Comparison of ENCODE assay signal across 8 mouse cellular contexts in the genomic region with DNA sequence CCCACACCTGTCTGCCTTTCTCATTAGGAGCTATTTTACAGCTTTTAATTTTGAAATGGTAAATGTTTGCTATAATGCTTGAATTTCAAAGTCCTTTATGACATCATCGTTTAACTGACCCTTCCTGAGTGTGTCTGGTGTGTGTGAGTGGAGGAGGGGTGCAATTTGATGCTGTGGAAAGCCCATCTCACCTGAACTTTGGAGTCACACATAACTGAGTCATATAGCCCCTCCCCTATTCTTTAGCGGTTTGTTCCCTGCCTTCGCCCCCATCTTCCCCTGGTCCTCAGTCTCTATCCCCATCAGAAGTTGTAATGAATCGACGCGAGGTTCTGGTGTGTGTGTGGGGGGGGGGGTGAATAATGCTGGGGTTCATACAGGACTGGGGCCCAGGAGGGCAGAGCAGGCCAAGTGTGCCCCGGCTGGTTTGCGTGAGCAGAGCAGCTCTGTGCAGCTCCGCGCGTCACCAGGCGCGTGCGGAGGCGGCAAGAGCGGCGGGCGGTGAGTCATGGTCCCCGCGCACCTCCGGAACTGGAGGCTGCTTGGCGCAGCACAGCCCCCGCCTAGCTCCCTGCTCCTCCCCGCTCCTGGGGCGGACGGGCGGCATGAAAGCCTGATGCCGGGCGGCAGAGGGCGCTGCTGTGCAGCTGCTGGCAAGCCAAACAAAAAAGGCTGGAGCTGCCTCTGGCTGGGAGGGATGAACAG.
A peak's percentile ranks its signal among the peaks of the same experiment; 100 is the strongest.
DNase-seq lines count a peak whose midpoint lies in the region; ATAC-seq lines count a peak whose summit lies in the region.

No protein-coding gene starts in this region.

- ATAC-seq in midbrain, embryonic 12.5 days (ENCODE audit: low FRiP score, low read depth), result peak; percentile 98
- no peak; the same call in 1 of the 2 replicates for ATAC-seq in erythroblast, adult 5-6 weeks (replicated peaks; ENCODE audit: low FRiP score, poor library complexity, severe bottlenecking)

- peaks cover 49% of the 10 kb centered on the region for H3K27me3 ChIP-seq in midbrain, embryonic 12.5 days

- no peaks in the 10 kb centered on the region for H3K36me3 ChIP-seq in midbrain, embryonic 12.5 days

- DNase-seq in adrenal gland, adult 2 months, result peak; percentile 96
- DNase-seq in embryo, embryonic 11.5 days (ENCODE audit: low read depth, low spot score), result peak; percentile 80
- peak; percentile 99 for DNase-seq in heart, adult 11 months
- peak; percentile 85 for DNase-seq in kidney, adult 11 months
- peak; percentile 81 for DNase-seq in left cerebral cortex, postnatal 4 days
- peak; percentile 80 for DNase-seq in skeletal muscle tissue, adult 2 months (ENCODE audit: low read depth, low spot score)

- H3K4me3 ChIP-seq in midbrain, embryonic 12.5 days, result peak overlapping the region; percentile 37

- H3K4me2 ChIP-seq in midbrain, embryonic 12.5 days (replicated peaks), result peak overlapping the region; percentile 57

- no peaks in the 10 kb centered on the region for H3K9me3 ChIP-seq in midbrain, embryonic 12.5 days

- H3K9ac ChIP-seq in midbrain, embryonic 12.5 days (replicated peaks), result no peak overlapping the region; the same call in 1 of the 2 replicates

- intact Hi-C loops in left cerebral cortex, postnatal 4 days (cut with DNase I), result loop anchor here (10.0 kb wide), 1 partner anchor 111 kb away; no protein-coding TSS in a partner anchor

- H3K4me1 ChIP-seq in midbrain, embryonic 12.5 days, result no peaks in the 10 kb centered on the region

- H3K27ac ChIP-seq in midbrain, embryonic 12.5 days (replicated peaks), result no peak overlapping the region

- 20% methylated on average over 30 of the region's 30 CpGs for WGBS in midbrain, embryonic 12.5 days
